Mouse (Mus musculus): ENCODE measurements around the gene Anln. TPM values are rescaled to one million over a fixed set of nuclear protein-coding genes. Genes with fewer than 3 reads are reported as not detected.
"Not testable (repeated sequence)": the region's sequence is repeated elsewhere in the genome, so short reads cannot be mapped to it uniquely, and the experiment has no call there.

The Anln gene
- total RNA-seq, 2 experiments from 2014 or later, result 27.0 to 28.1 TPM

DNA sequence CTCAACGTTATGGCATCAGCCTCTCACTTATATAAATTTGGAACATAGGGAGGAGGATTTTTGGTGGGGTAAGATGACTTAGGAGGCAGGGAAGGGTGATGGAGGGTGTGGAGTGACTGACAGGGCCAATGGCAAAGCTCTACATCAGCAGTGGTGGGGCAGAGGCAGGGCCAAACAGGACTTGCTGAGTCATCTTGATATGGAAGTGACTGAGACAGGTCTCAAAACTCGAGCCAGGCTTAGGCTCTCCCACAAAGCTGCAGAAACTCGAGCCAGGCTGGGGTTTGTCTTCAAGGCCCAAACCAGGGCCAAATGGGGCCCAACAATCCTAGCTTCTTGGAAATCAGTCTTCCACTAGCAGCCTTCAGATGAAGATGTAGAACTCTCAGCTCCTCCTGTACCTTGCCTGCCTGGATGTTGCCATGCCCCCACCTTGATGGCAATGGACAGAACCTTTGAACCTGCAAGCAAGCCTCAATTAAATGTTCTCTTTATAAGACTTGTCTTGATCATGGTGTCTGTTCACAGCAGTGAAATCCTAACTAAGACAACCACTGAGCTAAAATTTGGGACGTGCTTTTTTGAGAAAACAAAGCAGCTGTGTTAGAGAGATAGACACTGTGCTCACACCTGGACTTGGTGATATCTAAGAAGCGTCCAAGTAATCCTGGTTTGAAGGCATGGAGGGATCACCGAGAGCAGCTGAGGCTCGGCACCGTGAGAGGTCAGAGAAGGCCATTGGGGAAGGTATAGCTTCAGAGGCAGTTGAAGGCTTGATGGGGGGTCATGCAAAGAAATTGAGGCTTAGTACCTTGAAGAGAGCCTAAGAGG, 66.4 kb downstream of the Anln start:
- no peak for DNase-seq (ENCODE audit: low spot score in 2 of 2)

DNA sequence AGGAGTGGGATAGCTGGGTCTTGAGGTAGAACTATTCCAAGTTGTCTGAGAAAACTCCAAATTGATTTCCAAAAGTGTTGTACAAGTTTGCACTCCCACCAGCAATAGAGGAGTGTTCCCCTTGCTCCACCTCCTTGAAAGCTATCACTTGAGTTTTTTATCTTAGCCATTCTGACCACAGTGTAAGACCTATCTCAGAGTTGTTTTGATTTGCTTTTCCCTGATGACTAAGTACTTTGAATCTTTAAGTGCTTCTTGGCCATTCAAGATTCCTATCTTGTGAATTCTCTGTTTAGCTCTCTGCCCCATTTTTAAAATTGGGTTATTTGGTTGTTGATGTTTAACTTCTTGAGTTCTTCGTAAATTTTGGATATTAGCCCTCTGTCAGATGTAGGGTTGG, 69.9 kb downstream of the Anln start:
- DNase-seq (ENCODE audit: low spot score in 2 of 2), result no peak

DNA sequence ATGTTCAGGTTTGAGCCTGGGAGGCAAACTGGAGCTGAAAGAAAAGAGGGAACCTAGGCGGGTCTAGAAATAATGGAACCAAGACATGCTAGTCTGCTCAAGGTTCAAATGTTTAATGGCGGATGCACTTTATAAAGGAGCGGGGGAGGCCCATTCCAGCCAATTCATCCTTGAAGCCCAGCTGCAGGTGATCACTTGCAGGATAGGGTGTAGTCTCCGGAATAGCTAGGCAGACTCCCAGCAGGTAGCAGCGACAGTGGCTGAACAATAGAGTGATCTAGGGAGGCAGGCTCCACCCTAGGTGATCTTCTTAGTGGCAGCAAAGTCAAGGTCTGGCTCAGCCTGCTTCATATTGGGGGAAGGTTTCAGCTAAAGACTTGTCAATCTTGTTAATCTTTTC, 72.9 kb downstream of the Anln start:
- not testable (repeated sequence) for DNase-seq (ENCODE audit: low spot score in 2 of 2)

DNA sequence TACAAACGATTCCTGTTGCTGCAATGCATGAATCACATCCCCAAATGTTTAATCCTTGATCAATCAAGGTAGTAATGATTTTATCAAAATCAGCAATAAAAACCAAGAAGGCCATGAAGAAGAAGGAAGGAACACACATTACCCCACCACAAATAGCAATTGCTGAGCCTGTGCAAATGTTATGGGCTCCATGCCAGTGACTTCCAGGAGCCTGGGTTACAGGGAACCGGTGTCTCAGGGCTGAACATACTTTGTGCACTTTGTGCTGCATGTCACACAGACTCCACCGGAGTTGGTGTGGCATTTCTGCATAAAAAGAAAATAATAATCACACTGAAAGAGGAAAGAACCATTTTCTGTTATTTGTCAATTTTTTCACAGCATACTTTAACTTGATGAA, 74.9 kb downstream of the Anln start:
- no peak for DNase-seq (ENCODE audit: low spot score in 2 of 2)

- no peak for DNase-seq (ENCODE audit: low spot score in 2 of 2)
Measured at GRCm38 (mm10) chr9:22313218-22313617, 75.8 kb downstream of the Anln start.

GRCm38 (mm10) chr9:22309651-22310050, 79.3 kb downstream of the Anln start:
- DNase-seq (ENCODE audit: low spot score in 2 of 2), result no peak

DNA sequence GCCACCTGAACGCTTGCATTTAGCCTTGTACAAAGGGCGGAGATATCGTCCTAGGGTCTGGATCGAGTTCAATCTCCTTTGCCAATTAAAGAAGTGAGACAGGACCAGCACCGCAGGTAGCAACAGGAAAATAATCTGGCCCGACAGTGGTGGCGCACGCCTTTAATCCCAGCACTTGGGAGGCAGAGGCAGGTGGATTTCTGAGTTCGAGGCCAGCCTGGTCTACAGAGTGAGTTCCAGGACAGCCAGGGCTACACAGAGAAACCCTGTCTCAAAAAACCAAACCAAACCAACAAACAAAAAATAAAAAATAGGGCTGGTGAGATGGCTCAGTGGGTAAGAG, 81.1 kb downstream of the Anln start:
- DNase-seq (ENCODE audit: low spot score in 2 of 2), result not testable (repeated sequence)

DNA sequence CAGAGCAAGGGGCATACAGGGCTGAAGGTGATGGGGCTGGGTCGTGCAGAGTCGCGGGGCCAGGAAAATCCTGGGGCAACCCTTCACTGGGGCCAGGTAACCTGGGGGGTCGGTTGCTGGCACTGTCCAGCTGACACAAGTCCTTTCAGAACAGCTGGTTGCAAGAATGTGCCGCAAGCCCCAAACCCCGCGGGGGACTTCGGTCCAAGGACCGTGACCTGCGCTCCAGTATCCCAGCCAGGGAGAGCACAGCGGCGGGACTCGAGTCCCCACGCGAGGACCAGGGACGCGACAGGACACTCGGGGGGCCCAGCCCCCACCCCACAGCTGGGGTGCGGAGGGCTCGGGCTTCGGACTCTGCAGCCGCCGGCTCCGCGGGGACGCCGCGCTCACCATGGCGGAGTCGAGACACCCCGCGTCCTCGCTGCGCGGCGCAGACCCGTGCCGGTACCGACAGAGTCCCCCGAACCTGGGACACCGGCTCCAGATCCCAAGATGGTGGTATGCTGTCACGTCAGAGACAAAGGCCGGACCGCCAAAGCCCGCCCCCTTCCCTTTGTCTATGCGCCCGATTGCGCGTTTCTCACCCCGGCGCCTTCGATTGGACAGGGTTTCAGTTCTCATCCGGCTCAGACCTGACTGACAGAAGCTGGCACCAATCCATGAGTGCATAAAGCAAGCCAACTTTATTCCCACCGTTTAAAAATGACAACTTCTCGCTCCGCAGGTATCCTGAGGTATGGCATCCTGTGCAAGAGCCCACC, 81.7 kb downstream of the Anln start, which contains the start of gene Zfp810:
Gene Zfp810, minus strand, starts transcription at position 493 of the 764 bp plus-strand sequence.
- DNase-seq (ENCODE audit: low spot score in 2 of 2), result peak; percentile 70 to 88

GRCm38 (mm10) chr9:22306726-22307125, 82.3 kb downstream of the Anln start:
- DNase-seq (ENCODE audit: low spot score in 2 of 2), result no peak

- no peak for DNase-seq (ENCODE audit: low spot score in 2 of 2)
Measured at GRCm38 (mm10) chr9:22302199-22302598, 86.8 kb downstream of the Anln start.

Other genes with a start within 250 kb of the Anln start
- 10 to 100 TPM; 55.8 to 62.3 TPM for gene Pigyl, start 232.3 kb downstream of the Anln start, total RNA-seq (2021)
- gene Zfp872, start 201.1 kb downstream of the Anln start, total RNA-seq (2021), result 1 to 10 TPM in 1 of 2 experiments, under 1 TPM in 1; 0.90 to 1.5 TPM
- 10 to 100 TPM; 36.9 to 39.5 TPM for gene Zfp809, start 163.5 kb downstream of the Anln start, total RNA-seq (2021)
- 1 to 10 TPM; 2.2 to 3.2 TPM for gene Zfp599, start 129.3 kb downstream of the Anln start, total RNA-seq (2021)
- gene Zfp810, start 81.5 kb downstream of the Anln start, total RNA-seq (2021), result 10 to 100 TPM; 21.0 to 22.5 TPM
- gene 9530077C05Rik, start 22.3 kb upstream of the Anln start, total RNA-seq (2021), result 1 to 10 TPM; 5.2 to 7.6 TPM
- not detected for gene Gm17545, start 65.1 kb upstream of the Anln start, total RNA-seq (2021)
- 10 to 100 TPM; 48.1 to 52.9 TPM for gene Rp9, start 80.6 kb upstream of the Anln start, total RNA-seq (2021)
- gene Bbs9, start 86.5 kb upstream of the Anln start, total RNA-seq (2021), result 10 to 100 TPM; 21.0 to 21.1 TPM

Data from adrenal gland, postnatal 4 days (tissue).